Mouse (Mus musculus) adrenal gland, adult 2 months (tissue): ENCODE measurements at regions not wholly inside any gene's neighbourhood (a gene's known extent, or its start where the extent isn't known, plus 50 kb on each side); places are given as distances from the start of the nearest gene placed in this dataset.
A peak's percentile ranks its signal among the peaks of the same experiment; 100 is the strongest.
"Not testable (repeated sequence)": the region's sequence is repeated elsewhere in the genome, so short reads cannot be mapped to it uniquely, and the experiment has no call there.

Experiments used
- DNase-seq: peaks from one replicate; pipeline ENCODE4 v3.0.0; 2021

GRCm38 (mm10) chr4:75466880-75467327 lies 188.8 kb upstream of the Dmac1 start:
- peak; percentile 1 for DNase-seq

- no peak for DNase-seq
These were observed 185.5 kb upstream of the Dmac1 start for GRCm38 (mm10) chr4:75463579-75463978.

GRCm38 (mm10) chr4:75449478-75449877 lies 171.4 kb upstream of the Dmac1 start:
- no peak for DNase-seq

GRCm38 (mm10) chr4:75423296-75423695 lies 145.2 kb upstream of the Dmac1 start:
- no peak for DNase-seq

GRCm38 (mm10) chr4:75400754-75401153 lies 122.6 kb upstream of the Dmac1 start:
- not testable (repeated sequence) for DNase-seq

GRCm38 (mm10) chr4:75394992-75395391 lies 116.9 kb upstream of the Dmac1 start:
- DNase-seq = no peak

- no peak for DNase-seq
These were observed 116.2 kb upstream of the Dmac1 start for GRCm38 (mm10) chr4:75394264-75394663.

- DNase-seq = no peak
These were observed 108.3 kb upstream of the Dmac1 start for GRCm38 (mm10) chr4:75386271-75386938.

GRCm38 (mm10) chr4:75359496-75359895 lies 81.4 kb upstream of the Dmac1 start:
- DNase-seq = no peak

GRCm38 (mm10) chr4:75355621-75356020 lies 77.5 kb upstream of the Dmac1 start:
- no peak for DNase-seq

- no peak for DNase-seq
These were observed 56.4 kb upstream of the Dmac1 start for GRCm38 (mm10) chr4:75334496-75334895.

- DNase-seq = no peak
These were observed 54.7 kb upstream of the Dmac1 start for GRCm38 (mm10) chr4:75332791-75333190.

GRCm38 (mm10) chr4:75329511-75330171 lies 51.5 kb upstream of the Dmac1 start:
- no peak for DNase-seq
